Mouse (Mus musculus) kidney, adult 11 months (tissue): ENCODE results near the gene Nsmce1.
"Not testable (repeated sequence)": the region's sequence is repeated elsewhere in the genome, so short reads cannot be mapped to it uniquely, and the experiment has no call there.

Experiments used
- DNase-seq: peaks from one replicate; pipeline ENCODE4 v3.0.0; 2022

Gene Nsmce1

DNA sequence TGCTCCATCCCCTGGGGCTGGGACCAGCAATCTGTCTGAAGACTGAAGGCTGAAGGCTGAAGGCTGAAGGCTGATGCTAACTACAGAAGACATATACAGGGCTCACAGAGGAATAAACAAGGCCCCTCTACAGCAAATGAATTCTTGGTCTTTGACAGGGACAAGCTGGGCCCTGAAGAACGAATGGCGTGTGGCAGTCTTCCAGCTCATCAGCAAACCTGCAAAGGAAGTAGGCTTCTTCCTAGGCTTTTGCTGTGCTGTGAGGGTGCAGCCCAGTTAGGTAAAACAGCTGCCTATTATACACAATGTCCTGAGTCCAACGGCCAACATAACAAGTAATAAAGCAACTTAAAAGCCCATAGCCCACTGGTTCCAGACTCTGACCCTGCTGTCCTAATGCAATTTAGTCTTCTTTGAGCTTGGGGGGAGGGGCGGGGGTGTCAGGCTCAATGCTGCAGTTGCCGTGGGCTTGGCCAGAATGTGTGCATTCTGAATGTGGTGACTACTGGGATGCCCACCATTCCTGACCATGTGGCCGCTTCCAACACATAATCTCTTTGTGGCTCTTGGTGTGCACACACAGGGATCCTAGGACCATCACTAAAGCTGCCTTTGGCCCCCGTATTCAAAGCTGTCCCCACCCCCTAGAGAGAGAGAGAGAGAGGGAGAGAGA is 61.1 kb downstream of the Nsmce1 start:
- DNase-seq, result no peak

DNA sequence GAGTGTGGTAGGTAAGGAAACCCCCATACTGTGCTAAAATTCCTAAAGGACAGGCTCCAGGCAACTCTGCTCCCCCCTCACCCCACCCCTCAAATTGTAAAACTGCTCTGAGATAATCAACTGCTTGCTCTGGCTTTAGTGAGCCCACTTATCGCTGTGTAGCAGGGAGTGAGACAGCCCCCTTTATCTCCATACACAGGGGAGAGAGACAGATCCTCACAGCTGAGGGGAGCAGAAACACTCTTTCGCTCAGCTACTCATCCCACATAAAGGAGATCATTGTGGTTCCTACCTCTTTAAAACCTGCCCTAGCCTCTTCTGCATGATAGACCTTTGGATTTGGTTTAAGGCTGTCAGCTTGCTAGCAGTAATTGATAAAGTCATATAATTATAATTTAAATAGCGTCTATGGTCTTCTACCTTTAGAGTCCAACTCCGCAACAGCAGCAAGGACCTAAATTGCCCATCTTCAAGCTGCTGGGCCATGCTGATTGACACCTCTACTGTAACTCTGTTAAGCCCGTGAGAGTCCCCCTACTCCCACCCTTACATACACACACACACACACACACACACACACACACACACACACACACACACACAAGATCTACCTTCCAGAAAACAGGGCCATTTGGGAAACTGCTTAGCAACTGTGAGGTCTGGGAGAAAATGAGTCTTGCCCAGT is 62.4 kb downstream of the Nsmce1 start:
- not testable (repeated sequence) for DNase-seq

DNA sequence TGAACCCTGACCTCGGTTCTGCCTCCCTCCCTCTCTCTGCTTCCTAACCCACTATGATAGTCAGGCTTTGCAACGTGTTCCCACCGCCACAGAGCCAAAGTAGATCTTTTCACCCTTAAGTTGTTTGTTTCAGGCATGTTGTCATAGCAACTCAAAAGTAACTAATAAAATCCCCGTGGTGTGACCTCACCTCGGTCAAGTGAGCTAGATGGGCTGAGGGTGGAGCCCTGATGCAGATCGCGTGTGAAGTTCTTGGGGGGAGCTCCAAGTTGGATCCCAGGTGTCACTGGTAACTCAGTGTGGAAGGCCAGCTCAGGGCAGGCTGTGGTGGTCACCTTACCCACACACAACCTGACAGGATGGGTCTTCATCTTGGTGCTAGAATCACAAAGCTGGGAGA is 63.0 kb downstream of the Nsmce1 start:
- no peak for DNase-seq

DNA sequence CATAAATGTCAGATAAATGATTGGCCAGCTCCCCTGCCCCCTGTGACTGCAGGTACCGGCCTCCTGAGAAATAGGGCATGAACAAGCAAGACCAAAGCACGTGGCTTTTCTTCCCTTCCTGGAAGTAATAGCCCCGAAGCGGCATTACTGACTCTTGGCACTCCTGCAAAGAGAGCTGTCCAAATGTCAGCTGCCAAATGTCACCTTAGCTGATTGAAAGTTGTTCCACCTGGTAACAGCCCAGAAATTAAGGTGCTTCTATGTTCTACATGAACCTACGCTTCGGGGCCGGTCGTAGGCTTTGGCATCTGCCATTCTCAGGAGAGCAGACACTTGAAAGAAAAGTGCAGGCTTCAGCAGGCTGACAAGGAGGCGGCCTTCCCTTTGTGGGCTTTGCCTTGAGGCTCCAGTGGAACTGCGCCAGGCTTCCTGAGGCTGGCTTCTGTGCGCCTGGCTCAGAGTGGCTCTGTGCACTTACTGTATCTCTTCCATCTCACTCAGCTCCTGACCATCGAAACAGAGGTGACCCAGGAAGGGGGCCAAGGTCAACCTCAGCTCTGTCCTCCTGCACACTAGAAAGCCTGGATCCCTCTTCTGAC is 63.8 kb downstream of the Nsmce1 start:
- DNase-seq, result peak; percentile 35

DNA sequence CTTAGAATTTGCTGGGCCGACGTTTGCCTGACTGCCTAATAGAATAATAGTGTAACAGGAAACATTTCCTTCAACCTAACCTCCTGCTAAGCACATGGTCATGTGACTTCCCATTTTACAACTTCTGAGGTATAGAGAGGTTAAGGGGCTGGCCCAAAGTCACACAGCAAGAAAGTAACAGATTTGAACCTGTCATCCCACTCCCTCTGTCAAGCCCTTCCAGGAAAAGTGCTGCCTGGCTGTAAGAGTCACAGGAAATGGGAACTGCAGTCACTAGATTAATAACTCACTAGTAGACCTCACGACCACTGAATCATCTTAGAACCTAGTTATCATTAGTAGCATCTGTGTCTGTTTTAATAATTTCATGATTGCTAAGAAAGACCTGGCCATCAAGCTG is 68.3 kb downstream of the Nsmce1 start:
- DNase-seq, result no peak

DNA sequence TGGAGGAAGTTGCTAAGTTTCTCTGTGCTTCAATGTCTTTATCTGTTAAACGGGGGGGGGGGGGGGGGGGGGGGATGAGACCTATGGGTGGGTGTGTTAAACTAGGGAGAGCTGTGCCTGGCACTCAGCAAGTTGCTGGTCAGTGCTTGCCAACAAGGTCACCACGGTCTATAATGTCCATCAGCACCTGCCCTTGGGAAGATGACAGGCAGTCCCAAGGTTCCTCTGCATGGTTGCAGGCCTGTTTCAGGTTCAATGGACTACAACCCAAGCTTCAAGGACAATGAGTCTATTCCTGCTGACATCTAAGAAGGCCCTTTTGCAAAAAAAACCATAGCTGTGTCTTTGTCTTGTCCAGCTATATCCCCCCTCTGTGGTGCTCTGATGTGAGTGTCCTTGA is 69.5 kb downstream of the Nsmce1 start:
- no peak for DNase-seq

- no peak for DNase-seq
Observed at GRCm38 (mm10) chr7:125420190-125420589, 71.2 kb downstream of the Nsmce1 start.

- no peak for DNase-seq
Observed at GRCm38 (mm10) chr7:125418413-125418812, 73.0 kb downstream of the Nsmce1 start.
